Mouse (Mus musculus) hindbrain, embryonic 12.5 days (tissue): Measurements from ENCODE around the gene Olfr1467. TPM values are rescaled to one million over a fixed set of nuclear protein-coding genes. Genes with fewer than 3 reads are reported as not detected.

Source experiments
- ATAC-seq: fragments of 200-750 bp; cut with Nextera tagmentation; 2 replicates; pipeline ENCODE4 v1.8.0; 2017; ENCODE audit warnings: moderate TSS enrichment; ENCODE audit not compliant: low FRiP score
- H3K27ac ChIP-seq: fragments of 300-500 bp; sonication (generic); 2 replicates; pipeline ENCODE4 v1.5.1; 2016; ENCODE audit warnings: mild to moderate bottlenecking
- H3K27me3 ChIP-seq: fragments of 300-500 bp; sonication (generic); 2 replicates; pipeline ENCODE4 v1.6.1; 2016; ENCODE audit warnings: mild to moderate bottlenecking
- H3K36me3 ChIP-seq: fragments of 300-500 bp; sonication (generic); 2 replicates; pipeline ENCODE4 v1.6.1; 2016; ENCODE audit warnings: mild to moderate bottlenecking
- H3K4me1 ChIP-seq: fragments of 300-500 bp; sonication (generic); 2 replicates; pipeline ENCODE4 v1.6.1; 2016
- H3K4me2 ChIP-seq: fragments of 300-500 bp; sonication (generic); replicated peaks from 2 replicates; pipeline ENCODE4 v1.6.1; 2016; ENCODE audit warnings: mild to moderate bottlenecking
- H3K4me3 ChIP-seq: fragments of 300-500 bp; sonication (generic); 2 replicates; pipeline ENCODE4 v1.5.1; 2016; ENCODE audit warnings: mild to moderate bottlenecking
- H3K9ac ChIP-seq: fragments of 300-500 bp; sonication (generic); 2 replicates; pipeline ENCODE4 v1.6.1; 2016; ENCODE audit warnings: mild to moderate bottlenecking, moderate library complexity
- H3K9me3 ChIP-seq: fragments of 300-500 bp; sonication (generic); replicated peaks from 2 replicates; pipeline ENCODE4 v1.6.1; 2016; ENCODE audit warnings: mild to moderate bottlenecking
- WGBS: fragments of 180-500 bp; shearing (Covaris S2); methylation state at CpG from one replicate; pipeline ENCODE4 v1.1.7; 2016; 5-methylcytosine and 5-hydroxymethylcytosine counted together
- polyA plus RNA-seq: library from polyadenylated mRNA; unstranded; fragments of >200 nt; fragmentation: Nextera tagmentation; extraction: Ambion mirVana; gene quantifications from 2 replicates; pipeline ENCODE4 v1.2.1, GENCODE M21; 2016

Olfr1467 gene
- polyA plus RNA-seq: not detected in 2 replicates

DNA sequence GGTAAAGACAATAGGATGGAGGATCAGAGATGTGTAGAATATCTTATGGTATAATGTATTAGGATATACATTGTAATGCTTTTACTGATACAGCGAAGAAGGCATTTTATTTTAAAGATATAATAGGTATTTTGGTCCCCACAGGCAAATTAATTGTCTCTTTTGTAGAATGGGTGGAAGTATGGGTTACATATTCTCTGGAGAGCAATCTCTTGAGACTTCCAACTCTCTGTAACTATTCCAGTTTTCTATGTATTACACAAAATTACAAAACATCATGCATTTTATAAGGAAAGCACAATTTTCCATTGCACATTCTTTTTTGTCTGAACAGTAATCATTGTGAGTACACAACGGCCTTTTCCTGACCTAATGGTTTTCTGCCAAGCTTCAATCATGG lies at the start of gene Olfr1467:
TSS of gene Olfr1467 (plus strand) at position 301 of the 400 bp plus-strand sequence.
- Histone ChIP-seq H3K36me3 (no peaks in the 10 kb centered on the region), H3K9me3 (peaks cover 13% of the 10 kb centered on the region), H3K9ac (no peak within 1 kb of the TSS), H3K4me1 (no peaks in the 10 kb centered on the region), H3K27me3 (no peaks in the 10 kb centered on the region), H3K4me3 (no peak within 1 kb of the TSS), H3K4me2 (no peak within 1 kb of the TSS), H3K27ac (no peak within 1 kb of the TSS)
- 75% methylated on average over 2 of the region's 2 CpGs for WGBS
- no peak for ATAC-seq

DNA sequence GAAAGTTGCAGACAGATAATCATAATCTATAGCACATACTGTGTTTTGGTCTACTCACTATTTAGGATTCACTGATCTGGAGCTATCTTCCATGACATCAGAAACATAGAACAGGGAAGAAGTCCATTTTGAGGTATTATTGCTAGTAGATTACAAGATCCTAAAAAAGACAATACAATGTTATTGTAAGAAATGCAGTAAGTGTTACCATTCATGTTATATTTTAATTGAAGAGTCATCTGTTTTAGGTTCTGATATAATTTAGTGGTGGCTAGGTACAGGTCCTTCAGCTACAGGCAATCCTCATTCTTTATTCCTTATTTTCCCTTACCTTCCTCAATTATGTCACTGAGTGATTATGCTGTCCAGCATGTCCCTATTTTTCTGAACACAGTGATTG lies 46.6 kb upstream of the Olfr1467 start, which contains the start of gene Olfr1465:
TSS of gene Olfr1465 (minus strand) at position 101 of the 400 bp plus-strand sequence.
- no peaks in the 10 kb centered on the region for H3K4me1 ChIP-seq
- no peak for ATAC-seq

DNA sequence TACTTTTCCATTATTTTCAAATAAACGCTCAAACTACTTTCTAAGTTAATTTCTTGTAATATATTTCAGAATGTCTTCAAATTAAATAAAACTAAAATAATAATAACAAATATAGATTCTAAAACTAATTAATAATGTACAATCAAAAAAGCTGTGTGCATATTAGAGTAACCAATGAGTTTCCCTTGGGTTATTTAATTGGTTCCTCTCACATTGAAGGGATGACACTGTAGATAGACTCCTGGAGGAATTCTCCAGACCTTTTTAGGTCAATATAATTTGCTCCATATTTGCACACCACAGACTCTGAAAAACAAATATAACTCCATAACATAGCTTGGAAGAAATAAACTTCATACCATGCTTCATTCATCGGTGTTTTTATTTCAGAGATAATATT lies 23.5 kb upstream of the Olfr1467 start, which contains the start of gene Olfr1466:
TSS of gene Olfr1466 (plus strand) at position 301 of the 400 bp plus-strand sequence.
- Histone ChIP-seq H3K4me2 (no peak within 1 kb of the TSS), H3K36me3 (no peaks in the 10 kb centered on the region), H3K9me3 (peaks cover 18% of the 10 kb centered on the region), H3K4me3 (no peak within 1 kb of the TSS), H3K27ac (no peak within 1 kb of the TSS), H3K27me3 (no peaks in the 10 kb centered on the region), H3K4me1 (no peaks in the 10 kb centered on the region), H3K9ac (no peak within 1 kb of the TSS)
- WGBS: 88% methylated on average over 2 of the region's 2 CpGs
- ATAC-seq: no peak

More for the DNA sequence above, 46.6 kb upstream of the Olfr1467 start, which contains the start of gene Olfr1465:
- no peaks in the 10 kb centered on the region for H3K9me3 ChIP-seq
- no peaks in the 10 kb centered on the region for H3K27me3 ChIP-seq
- no peak within 1 kb of the TSS for H3K27ac ChIP-seq
- H3K4me3 ChIP-seq: no peak within 1 kb of the TSS
- H3K9ac ChIP-seq: no peak within 1 kb of the TSS
- H3K36me3 ChIP-seq: no peaks in the 10 kb centered on the region
- H3K4me2 ChIP-seq: no peak within 1 kb of the TSS

DNA sequence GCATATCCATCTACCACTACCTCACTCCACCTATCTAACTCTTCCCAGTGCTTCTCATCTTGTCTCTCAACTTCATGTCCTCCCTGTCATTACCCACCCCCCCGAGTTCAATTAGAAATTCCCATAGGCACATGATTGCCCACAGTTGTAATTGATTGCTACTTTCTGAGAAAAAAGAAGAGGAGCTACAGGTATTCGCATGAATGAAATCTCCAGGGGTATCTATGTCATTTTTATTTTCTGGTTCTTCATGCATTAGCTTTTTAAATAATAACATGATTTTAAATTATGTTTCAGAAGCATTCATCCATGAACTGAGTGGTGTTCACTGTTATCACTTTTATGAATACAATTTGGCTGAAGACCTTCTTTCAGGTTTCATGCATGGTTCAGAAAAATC lies 45.5 kb downstream of the Olfr1467 start, which contains the start of gene Olfr1469:
TSS of gene Olfr1469 (plus strand) at position 301 of the 400 bp plus-strand sequence.
- Histone ChIP-seq H3K27me3 (no peaks in the 10 kb centered on the region), H3K4me3 (no peak within 1 kb of the TSS), H3K36me3 (no peaks in the 10 kb centered on the region), H3K9me3 (peaks cover 11% of the 10 kb centered on the region), H3K4me2 (no peak within 1 kb of the TSS), H3K27ac (no peak within 1 kb of the TSS), H3K4me1 (no peaks in the 10 kb centered on the region), H3K9ac (no peak within 1 kb of the TSS)
- 84% methylated on average over 2 of the region's 2 CpGs for WGBS
- ATAC-seq: no peak

Other genes starting within 250 kb of the Olfr1467 start
- not detected in 2 replicates for gene Olfr1459, start 212.7 kb upstream of the Olfr1467 start, polyA plus RNA-seq
- not detected in 2 replicates for gene Olfr1461, start 199.2 kb upstream of the Olfr1467 start, polyA plus RNA-seq
- gene Olfr1462, start 176.5 kb upstream of the Olfr1467 start, polyA plus RNA-seq: not detected in 2 replicates
- gene Olfr1463, start 130.9 kb upstream of the Olfr1467 start, polyA plus RNA-seq: not detected in 2 replicates
- not detected in 2 replicates for gene Olfr1465, start 46.7 kb upstream of the Olfr1467 start, polyA plus RNA-seq
- not detected in 2 replicates for gene Olfr1466, start 23.4 kb upstream of the Olfr1467 start, polyA plus RNA-seq
- not detected in 2 replicates for gene Olfr1469, start 45.6 kb downstream of the Olfr1467 start, polyA plus RNA-seq
- not detected in 2 replicates for gene Olfr1471, start 81.2 kb downstream of the Olfr1467 start, polyA plus RNA-seq
- gene Olfr1472, start 93.8 kb downstream of the Olfr1467 start, polyA plus RNA-seq: not detected in 2 replicates
- gene Olfr1474, start 107.3 kb downstream of the Olfr1467 start, polyA plus RNA-seq: not detected in 2 replicates
- gene Olfr1475, start 118.0 kb downstream of the Olfr1467 start, polyA plus RNA-seq: not detected in 2 replicates
- gene Olfr1477, start 138.3 kb downstream of the Olfr1467 start, polyA plus RNA-seq: not detected in 2 replicates
- not detected in 2 replicates for gene Olfr1480, start 165.7 kb downstream of the Olfr1467 start, polyA plus RNA-seq
- not detected in 2 replicates for gene Olfr1484, start 221.3 kb downstream of the Olfr1467 start, polyA plus RNA-seq